Mouse (Mus musculus) inflammation-experienced regulatory T-cells, adult 6 months (primary cell): Measurements from ENCODE around the gene Tnnt1. TPM values are rescaled to one million over a fixed set of nuclear protein-coding genes. Genes with fewer than 3 reads are reported as not detected.

Source experiments
- ATAC-seq: one replicate; pipeline ENCODE4 v1.8.0; 2017
- polyA plus RNA-seq, 3 experiments: library from polyadenylated mRNA; unstranded; fragments of 100-300 nt; shearing (Covaris generic); gene quantifications; one replicate each; pipeline ENCODE4 v1.2.1; 2017

The Tnnt1 gene
- polyA plus RNA-seq, 3 experiments from 2014 or later, result 6.4 to 8.0 (median 6.9) TPM

DNA sequence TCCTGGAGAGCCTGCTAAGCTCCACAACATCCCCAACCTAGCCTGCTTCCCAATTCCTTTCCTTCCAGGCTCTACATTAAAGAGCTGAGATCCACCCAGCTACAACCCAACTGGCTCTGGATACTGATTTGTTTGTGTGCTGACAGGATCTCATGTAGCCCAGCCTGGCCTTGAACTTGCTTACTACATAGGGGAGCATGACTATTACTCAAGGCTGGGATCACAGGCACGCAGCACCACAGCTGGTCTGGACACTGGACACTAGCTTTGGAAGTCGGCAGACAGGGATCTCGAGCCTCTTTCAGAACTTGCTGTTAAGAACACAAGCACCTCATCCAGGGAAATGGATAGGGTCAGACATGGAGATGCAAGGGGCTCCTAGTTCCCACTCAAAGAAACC is 19.7 kb downstream of the Tnnt1 start:
- no peak for ATAC-seq

DNA sequence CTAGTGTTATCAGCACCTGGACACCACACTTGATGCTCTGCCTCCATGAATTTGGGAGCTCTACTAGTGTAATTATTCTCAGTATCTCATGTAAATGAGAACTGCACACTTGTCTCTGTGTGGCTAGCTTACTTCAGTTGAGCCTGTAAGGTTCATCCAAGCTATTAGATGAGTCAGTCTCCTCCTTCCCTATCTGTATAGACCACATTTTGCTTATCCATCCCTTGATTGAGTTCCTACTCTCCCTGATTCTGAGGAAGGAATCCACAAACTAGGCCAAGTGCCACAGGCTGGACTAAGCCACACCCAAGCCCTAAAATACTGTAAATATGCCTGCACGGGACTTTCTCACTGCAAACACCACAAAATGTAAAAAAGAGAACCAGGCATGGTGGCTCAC is 22.2 kb downstream of the Tnnt1 start:
- no peak for ATAC-seq

DNA sequence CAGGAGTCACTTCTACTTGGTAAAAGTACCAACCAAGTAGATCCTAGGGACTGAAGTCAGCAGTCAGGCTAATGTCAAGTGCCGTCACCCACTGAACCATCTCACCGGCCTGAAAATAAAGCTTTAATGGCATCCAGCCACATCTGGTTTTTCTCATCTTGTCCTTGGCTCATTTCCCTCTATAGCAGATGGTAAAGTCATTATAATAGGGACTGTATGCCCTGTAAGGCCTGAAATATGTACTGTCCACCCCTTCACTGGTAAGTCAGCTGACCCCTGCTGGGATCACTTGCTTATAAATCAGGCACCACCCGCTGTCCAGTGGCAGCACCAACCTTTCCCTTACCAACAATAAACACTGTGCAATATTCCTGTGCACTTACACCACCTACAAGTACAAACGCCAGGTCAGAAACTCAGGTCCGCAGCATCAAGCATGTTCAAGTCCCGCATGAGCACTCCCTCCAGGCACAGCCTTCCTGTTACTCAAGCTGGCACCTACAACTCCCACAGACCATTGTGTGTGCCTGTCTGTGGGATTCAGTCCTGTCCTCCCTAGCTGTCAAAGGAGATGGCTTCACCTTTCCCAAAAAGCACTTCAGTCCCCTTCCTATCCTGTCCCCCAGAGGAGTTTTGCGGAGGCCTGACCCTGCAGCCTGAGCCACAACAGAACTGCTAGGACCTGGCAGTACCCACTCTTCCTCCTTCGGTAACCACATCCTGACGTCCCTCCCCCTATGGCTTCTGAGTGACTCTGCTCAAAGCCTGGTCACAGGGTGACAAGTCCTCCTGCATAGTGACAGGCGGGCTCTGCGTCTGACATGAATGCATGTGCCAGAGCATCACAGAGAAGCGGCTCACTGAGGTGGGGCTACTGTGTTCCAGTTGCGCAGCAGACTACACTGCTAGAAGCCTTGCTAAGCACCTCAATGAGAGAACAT is 23.6 kb downstream of the Tnnt1 start:
- peak; percentile 97 for ATAC-seq

DNA sequence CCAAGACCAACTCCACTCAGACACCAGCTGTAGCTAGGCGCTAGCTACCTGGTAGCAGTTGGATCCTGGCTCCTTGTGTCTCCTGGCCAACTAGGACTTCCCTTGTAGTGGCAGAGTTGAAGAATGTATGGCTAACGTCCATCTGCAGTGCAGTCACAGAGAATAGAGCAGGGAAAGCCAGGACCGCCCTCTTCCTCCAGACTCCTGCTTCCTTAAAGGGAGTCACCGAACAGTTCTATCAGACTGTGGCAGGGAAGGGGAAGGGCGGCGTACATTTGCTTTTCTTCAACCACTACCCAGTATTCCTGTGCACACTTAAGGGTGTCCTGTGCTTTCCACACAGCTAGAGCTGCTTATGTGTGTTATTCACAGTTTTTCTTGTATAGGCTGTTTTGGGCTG is 24.9 kb downstream of the Tnnt1 start:
- no peak for ATAC-seq

DNA sequence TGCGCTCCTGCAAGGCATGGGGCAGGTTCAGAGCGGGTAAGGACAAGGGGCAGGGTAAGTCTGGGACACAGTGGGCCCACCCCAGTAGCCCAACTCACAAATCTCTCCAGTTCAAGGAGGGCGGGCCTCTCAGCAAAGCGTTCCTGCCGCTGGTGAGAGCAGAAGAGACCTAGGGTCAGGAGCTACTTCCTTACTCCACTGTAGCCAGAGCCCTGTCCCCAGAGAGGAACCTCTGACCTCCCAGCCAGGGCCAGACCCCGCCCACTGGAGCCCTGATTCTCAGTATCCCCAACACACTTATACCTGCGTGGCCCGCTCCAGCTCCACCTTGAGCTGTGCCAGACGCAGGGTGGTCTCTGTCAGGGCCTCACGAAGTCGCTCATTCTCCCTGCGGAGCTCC is 33.9 kb downstream of the Tnnt1 start:
- ATAC-seq, result no peak

DNA sequence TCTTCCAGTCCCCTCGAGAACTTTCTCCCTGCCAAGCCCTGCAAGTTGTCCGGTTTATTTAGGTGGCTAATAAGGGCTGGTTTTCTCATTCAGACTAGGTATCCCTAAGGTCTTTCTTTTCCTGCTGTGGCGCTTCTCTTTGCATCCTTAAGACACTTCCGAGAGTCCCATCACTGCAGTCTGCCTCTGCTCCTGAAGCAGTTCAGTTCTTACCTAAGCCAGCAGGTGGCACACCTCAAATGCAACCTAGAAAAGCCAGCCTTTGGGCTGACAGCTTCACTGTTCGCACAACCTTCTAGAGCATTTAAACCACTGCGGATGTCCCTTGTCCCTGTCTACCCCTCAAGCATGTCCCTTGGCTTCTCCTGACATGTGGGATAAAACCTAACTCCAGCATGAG is 36.5 kb downstream of the Tnnt1 start:
- peak; percentile 70 for ATAC-seq

DNA sequence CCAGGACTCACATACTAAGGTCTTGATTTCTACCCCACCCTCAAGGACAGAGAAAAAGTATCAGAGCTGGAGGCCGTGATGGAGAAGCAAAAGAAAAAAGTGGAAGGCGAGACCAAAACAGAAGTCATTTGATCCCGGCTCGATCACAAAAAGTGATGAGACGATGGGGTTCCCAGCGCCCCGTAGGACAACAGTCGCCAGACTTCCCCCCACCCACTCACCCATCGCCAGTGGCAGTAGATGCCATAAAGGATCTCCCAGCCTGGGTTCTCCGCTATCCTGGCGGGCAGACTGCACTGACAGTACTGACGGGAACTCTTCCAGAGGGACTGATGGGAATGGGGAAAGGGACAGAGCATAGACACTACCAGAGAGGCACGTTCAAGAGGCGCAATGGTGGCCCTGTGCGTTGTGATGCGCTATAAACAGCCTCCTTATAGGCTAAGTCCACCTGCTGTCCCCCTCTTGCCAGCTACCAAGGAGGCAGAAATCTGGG is 37.3 kb downstream of the Tnnt1 start:
- no peak for ATAC-seq

DNA sequence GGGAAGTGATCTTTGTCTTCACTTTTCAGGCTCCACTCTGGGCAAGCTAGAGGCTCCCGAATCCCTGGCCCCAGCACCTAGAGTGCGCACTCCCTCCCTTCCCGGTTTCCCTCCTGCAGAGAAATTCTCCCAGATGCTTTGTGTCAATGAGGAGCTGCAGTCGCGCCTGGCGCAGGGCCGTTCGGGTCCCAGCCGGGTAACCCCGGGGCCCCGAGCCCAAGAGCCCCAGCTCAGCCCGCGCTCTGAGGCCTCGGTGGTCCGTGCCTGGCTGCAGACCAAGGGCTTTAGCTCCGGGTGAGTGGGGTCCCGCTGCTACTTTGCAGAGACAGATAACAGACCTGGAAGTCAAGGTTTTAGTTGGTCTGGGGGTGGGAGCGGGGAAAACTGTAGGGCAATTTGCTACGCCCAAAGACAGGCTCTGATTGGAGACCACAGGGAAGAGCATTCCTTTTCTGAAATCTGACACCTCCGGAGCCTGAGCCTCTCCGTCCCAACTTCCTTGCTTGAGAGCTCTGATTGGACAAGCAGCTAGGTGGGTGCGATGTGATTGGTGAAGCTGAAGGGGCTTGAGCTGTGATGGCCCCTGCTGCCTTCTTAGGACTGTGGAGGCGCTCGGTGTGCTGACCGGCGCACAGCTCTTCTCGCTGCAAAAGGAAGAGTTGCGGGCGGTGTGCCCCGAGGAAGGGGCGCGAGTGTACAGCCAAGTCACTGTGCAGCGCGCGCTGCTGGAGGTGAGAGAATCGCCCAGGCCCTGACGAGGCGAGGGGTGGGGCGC is 38.0 kb downstream of the Tnnt1 start:
- ATAC-seq, result no peak

DNA sequence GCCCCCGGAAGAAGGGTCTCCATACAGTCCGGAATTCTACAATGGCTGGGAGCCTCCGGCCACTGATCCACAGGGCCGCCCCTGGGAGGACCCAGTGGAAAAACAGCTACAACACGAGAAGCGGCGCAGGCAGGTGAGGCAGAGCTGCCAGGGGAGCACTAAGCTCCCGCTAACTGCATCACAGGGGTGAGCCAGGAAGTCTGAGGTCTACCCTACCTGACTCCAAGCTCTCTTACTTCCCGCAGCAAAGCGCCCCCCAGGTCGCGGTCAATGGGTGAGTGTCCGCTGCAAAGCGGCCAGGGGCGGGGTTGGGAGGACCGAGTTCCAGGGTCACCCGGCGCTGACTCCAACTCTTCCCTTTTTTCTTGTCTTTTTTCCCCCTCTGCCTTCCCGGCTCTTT is 42.2 kb downstream of the Tnnt1 start:
- no peak for ATAC-seq

DNA sequence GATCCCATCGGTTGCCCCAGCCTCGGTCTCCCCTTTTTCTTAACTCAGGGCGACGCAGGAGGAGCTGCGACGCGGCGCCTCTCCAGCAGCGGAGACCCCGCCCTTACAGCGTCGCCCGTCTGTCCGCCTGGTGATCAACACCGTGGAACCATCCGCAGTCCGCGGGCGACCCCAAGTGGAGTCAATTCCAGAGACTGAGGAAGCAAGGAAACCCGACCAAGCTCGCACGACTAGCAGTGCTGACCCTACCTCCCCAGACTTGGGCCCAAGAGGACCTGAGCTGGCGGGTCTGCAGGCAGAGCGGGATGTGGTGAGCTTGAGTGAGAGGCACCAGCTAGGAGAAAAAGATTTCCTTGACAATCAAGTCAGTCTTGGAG is 45.0 kb downstream of the Tnnt1 start:
- ATAC-seq, result peak; percentile 50

DNA sequence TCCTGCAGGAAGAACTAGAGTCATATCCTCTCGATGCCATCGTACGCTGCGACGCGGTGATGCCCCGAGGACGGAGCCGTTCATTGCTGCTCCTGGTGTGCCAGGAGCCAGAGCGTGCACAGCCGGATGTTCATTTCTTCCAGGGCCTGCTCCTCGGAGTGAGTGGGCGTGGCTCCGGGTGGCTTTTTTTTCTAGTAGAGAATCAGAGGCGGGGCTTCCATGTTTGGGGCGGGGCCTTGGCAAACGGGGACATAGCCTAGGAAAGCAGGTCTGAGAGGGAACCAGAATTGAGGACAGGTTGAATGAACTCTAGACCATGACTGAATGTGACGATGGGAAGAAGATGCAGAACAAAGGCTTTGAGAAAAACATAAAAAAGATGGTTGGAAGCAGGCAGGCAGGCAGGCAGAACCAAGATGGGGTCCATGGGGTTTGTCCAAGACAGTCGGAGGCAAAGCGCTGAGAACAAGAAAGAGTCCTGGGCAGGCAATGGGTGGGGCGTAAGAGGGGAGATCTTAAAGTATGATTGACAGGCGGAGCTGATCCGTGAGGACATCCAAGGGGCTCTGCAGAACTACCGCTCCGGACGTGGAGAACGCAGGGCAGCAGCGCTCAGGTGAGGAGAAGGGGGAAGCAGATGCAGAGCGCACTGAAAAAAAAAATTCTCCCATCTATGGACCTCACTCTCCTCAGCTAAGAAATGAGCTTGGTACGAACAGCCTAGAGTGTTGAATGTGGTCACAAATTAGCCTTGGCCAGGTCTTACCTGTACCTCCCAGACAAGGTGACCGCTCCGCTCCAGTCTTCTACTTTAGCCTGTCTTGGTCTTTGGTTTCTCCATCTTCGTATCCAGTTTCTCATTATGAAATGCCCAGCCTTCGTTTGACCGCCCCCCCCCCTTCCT is 45.7 kb downstream of the Tnnt1 start:
- ATAC-seq, result peak; percentile 28

DNA sequence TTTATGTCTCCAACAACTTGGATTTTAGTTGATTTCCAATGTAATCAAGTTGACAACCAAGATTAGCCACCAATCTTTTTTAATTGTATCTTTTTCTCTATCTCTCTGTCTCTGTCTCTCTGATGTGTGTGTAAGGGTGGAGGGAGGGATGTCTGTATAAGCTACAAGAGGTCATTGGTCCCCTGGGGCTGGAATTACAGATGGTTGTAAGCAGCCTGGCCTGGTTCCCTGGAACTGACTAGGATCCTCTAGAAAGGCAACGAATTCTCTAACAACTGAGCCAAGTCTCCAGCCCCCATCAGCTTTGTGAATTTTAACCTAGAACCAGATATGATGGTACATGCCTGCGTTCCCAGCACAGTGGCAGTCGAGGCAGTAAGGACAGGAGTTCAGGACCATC is 48.4 kb downstream of the Tnnt1 start:
- no peak for ATAC-seq

DNA sequence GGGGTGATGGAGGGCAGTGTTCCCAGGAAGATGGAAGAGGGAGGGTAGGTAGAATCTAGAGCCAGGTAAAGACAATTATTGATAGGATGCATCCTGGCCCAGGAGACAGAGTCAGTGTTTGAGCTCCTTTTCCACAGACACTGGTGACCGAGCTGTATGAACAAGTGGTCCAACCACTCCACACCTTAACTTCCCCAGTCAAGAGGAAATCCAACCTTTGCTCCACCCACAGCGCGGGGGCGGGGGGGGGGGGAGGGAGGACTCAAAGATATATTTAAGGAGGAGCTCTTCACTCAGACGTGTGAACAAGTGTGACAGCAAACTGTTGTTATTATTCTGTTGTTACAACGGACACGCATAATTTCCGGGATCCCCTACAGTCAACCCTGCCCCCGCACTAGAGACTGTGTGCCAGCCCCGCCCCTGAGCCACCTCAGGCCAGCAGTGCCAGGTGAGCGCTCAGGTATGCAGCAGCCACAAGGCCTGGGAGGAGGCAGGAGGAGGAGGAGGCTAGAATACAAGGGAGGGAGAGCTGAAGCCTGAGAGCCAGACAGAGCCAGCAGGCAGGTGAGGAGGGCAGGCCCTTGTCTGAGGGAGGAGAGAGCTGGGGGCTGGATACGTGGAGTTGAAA is 51.9 kb downstream of the Tnnt1 start:
- peak; percentile 77 for ATAC-seq

DNA sequence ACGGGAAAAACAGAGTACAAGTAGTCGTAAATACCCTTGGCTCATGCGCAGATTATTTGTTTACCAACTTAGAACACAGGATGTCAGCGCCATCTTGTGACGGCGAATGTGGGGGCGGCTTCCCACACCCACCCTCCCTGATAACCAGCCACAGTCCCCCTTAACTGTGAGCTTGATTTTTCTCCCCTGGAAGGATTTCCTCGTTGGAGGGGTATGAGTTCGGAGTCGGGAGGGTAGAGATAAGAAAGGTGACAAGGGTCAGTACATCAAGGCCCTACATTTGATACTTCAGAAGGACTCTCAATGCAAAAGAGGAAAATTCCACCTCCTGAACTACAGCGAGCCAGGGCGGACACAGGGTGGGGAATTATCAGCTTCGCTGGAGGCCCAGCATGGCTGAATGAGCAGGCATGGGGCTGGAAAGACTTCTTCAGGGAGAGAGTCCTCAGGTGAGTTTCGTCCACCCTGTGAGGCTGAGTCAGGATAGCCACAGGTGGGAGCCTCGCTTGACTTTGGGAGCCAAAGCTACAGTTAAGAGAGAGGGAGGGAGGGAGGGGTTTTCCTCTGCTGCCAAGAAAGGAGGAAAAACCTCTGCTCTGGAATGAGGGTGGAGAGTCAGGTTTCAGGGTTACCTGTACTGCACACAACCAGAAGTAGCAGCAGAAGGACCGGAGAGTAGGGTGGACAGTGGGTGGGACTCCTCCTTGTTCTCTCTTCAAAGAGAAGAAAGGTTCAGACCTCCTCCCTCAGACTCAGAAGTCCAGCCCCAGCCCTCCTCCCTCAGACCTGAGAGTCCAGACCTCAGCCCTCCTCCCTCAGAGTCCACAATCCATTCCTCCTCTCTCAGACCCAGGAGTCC is 55.4 kb downstream of the Tnnt1 start, which contains the start of gene Eps8l1:
Eps8l1 (plus strand) TSS at position 99 of the 859 bp plus-strand sequence.
- peak; percentile 53 for ATAC-seq

Other genes with a start within 250 kb of the Tnnt1 start
- gene Ncr1, start 178.7 kb downstream of the Tnnt1 start, polyA plus RNA-seq, result under 1 TPM in 1 of 3 experiments, not detected in 2; 0.33 TPM
- not detected for gene Gp6, start 118.6 kb downstream of the Tnnt1 start, polyA plus RNA-seq
- 10 to 100 TPM in 2 of 3 experiments, 1 to 10 TPM in 1; 6.2 to 24.7 (median 17.4) TPM for gene Rdh13, start 70.7 kb downstream of the Tnnt1 start, polyA plus RNA-seq
- 10 to 100 TPM in 2 of 3 experiments, 1 to 10 TPM in 1; 3.8 to 22.3 (median 12.5) TPM for gene Eps8l1, start 55.7 kb downstream of the Tnnt1 start, polyA plus RNA-seq
- 10 to 100 TPM; 19.1 to 23.9 (median 19.4) TPM for gene Ppp1r12c, start 14.7 kb downstream of the Tnnt1 start, polyA plus RNA-seq
- gene Tnni3, start 7.8 kb upstream of the Tnnt1 start, polyA plus RNA-seq, result 1 to 10 TPM in 2 of 3 experiments, under 1 TPM in 1; 0.48 to 3.4 (median 1.4) TPM
- gene Dnaaf3, start 16.1 kb upstream of the Tnnt1 start, polyA plus RNA-seq, result 1 to 10 TPM; 1.3 to 2.1 (median 1.3) TPM
- under 1 TPM in 1 of 3 experiments, not detected in 2; 0.83 TPM for gene Syt5, start 31.2 kb upstream of the Tnnt1 start, polyA plus RNA-seq
- not detected for gene Ptprh, start 87.7 kb upstream of the Tnnt1 start, polyA plus RNA-seq
- 1 to 10 TPM; 3.1 to 4.1 (median 4.0) TPM for gene Tmem86b, start 115.0 kb upstream of the Tnnt1 start, polyA plus RNA-seq
- 10 to 100 TPM in 1 of 3 experiments, 1 to 10 TPM in 2; 7.7 to 13.6 (median 9.7) TPM for gene Ppp6r1, start 142.6 kb upstream of the Tnnt1 start, polyA plus RNA-seq
- 10 to 100 TPM; 41.5 to 52.0 (median 46.5) TPM for gene Hspbp1, start 168.7 kb upstream of the Tnnt1 start, polyA plus RNA-seq
- gene Brsk1, start 174.2 kb upstream of the Tnnt1 start, polyA plus RNA-seq, result under 1 TPM in 1 of 3 experiments, not detected in 2; 0.62 TPM
- not detected for gene Tmem150b, start 208.9 kb upstream of the Tnnt1 start, polyA plus RNA-seq
- gene Kmt5c, start 223.7 kb upstream of the Tnnt1 start, polyA plus RNA-seq, result 10 to 100 TPM; 22.6 to 25.7 (median 24.9) TPM
- 1 to 10 TPM in 1 of 3 experiments, under 1 TPM in 1, not detected in 1; 0.86 to 1.4 TPM for gene Cox6b2, start 236.7 kb upstream of the Tnnt1 start, polyA plus RNA-seq